Mouse (Mus musculus) embryonic facial prominence, embryonic 10.5 days (tissue): ENCODE data around the gene Elobl. TPM values are rescaled to one million over a fixed set of nuclear protein-coding genes. Genes with fewer than 3 reads are reported as not detected.

Experiments
- DNase-seq: peaks from one replicate; pipeline ENCODE4 v3.0.0-alpha.2; 2017; ENCODE audit warnings: low spot score
- H3K27ac ChIP-seq: fragments of 300-500 bp; sonication (generic); replicated peaks from 2 replicates; pipeline ENCODE4 v1.5.1; 2016; ENCODE audit warnings: mild to moderate bottlenecking
- H3K27me3 ChIP-seq: fragments of 300-500 bp; sonication (generic); replicated peaks from 2 replicates; pipeline ENCODE4 v1.6.1; 2016; ENCODE audit warnings: low read depth, mild to moderate bottlenecking; ENCODE audit not compliant: poor library complexity, severe bottlenecking
- H3K36me3 ChIP-seq: fragments of 300-500 bp; sonication (generic); replicated peaks from 2 replicates; pipeline ENCODE4 v1.6.1; 2016; ENCODE audit warnings: mild to moderate bottlenecking, moderate library complexity
- H3K4me1 ChIP-seq: fragments of 300-500 bp; sonication (generic); 2 replicates; pipeline ENCODE4 v1.6.1; 2016
- H3K4me3 ChIP-seq: fragments of 300-500 bp; sonication (generic); 2 replicates; pipeline ENCODE4 v1.5.1; 2016; ENCODE audit warnings: mild to moderate bottlenecking, moderate library complexity
- H3K9me3 ChIP-seq: fragments of 300-500 bp; sonication (generic); 2 replicates; pipeline ENCODE4 v1.6.1; 2016; ENCODE audit warnings: mild to moderate bottlenecking
- WGBS: fragments of 180-500 bp; shearing (Covaris S2); methylation state at CpG from one replicate; pipeline ENCODE4 v1.1.7; 2016; 5-methylcytosine and 5-hydroxymethylcytosine counted together
- polyA plus RNA-seq: library from polyadenylated mRNA; unstranded; fragments of >200 nt; fragmentation: Nextera tagmentation; extraction: Ambion mirVana; gene quantifications from 2 replicates; pipeline ENCODE4 v1.2.1, GENCODE M21; 2016

The Elobl gene
- polyA plus RNA-seq, 1 experiment from 2014 or later: not detected

DNA sequence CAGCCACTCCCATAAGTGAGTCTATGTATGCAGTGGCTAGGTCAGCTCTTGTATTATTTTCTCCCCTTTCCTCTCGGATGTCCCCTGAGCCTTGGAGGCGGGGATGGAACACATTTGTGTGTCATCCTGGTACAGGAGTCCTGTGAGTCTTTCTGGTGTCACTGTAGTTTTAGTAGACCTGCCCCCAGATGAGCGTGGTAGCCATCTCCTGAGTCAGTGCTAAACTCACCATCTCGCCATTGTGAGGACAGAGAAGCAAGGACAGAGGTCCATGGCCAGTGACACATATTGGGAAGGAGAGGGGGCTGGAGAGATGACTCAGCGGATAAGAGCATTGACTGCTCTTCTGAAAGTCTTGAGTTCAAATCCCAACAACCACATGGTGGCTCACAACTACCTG lies 10.5 kb upstream of the Elobl start:
- WGBS: 93% methylated on average over 5 of the region's 5 CpGs

GRCm38 (mm10) chr11:88976320-88976719 lies 9.6 kb upstream of the Elobl start:
- 94% methylated on average over 2 of the region's 2 CpGs for WGBS
- Histone ChIP-seq H3K9me3 (no peaks in the 10 kb centered on the region), H3K36me3 (peaks cover 30% of the 10 kb centered on the region), H3K4me1 (peaks cover 16% of the 10 kb centered on the region), H3K4me3 (no peak overlapping the region), H3K27me3 (no peaks in the 10 kb centered on the region), H3K27ac (no peak overlapping the region)
- DNase-seq: no peak

More for the DNA sequence above, 10.5 kb upstream of the Elobl start:
- Histone ChIP-seq H3K4me3 (no peak overlapping the region), H3K27me3 (no peaks in the 10 kb centered on the region), H3K4me1 (peaks cover 16% of the 10 kb centered on the region), H3K27ac (no peak overlapping the region), H3K36me3 (peaks cover 39% of the 10 kb centered on the region), H3K9me3 (no peaks in the 10 kb centered on the region)
- DNase-seq: no peak

DNA sequence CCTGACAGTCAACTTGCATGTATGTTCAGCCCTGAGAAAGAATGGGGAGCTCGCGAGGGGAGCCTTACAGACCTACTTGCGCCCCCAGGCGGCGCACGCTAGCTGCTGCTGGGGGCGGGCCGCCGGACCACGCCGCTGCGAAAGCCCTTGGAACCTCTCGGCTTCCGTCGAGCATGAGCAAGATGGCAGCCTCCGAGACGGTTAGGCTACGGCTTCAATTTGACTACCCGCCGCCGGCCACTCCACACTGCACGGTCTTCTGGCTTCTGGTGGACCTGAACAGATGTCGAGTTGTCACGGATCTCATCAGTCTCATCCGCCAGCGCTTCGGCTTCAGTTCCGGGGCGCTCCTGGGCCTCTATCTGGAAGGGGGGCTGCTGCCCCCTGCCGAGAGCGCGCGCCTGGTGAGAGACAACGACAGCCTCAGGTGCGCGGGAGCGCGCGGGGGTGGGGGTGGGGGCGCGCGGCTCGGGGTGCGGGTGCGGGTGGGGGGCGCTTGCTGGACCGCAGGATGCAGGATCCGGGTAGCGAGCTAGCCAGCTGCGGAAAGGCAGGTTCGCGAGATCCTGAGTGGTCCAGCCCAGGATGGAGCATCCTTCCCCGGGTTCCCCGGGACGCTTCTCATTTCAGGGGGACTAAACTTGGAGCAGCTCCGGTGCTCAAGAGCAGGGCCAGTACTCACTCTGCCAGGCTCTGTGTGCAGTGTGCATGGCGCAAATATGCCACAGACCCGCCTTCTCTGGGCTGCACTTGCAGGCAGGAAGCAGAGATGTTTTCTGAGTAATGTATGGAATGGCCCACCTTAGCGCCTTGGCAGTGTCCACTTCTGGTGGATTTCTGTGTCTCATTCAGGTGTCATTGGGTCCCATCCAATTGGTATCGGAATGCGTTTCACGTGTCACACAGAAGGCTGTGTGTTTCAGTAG lies 7.3 kb upstream of the Elobl start:
- Histone ChIP-seq H3K27ac (peak overlapping the region; percentile 94), H3K9me3 (no peaks in the 10 kb centered on the region), H3K36me3 (peaks cover 21% of the 10 kb centered on the region), H3K27me3 (no peaks in the 10 kb centered on the region), H3K4me3 (peak overlapping the region; percentile 81), H3K4me1 (peaks cover 16% of the 10 kb centered on the region)
- 2% methylated on average over 62 of the region's 62 CpGs for WGBS
- DNase-seq: peak; percentile 95

GRCm38 (mm10) chr11:88970202-88970732 lies 3.5 kb upstream of the Elobl start, which contains the start of gene Coil:
TSS of gene Coil (plus strand) at chr11:88970252.
- Histone ChIP-seq H3K27ac (no peak within 1 kb of the TSS), H3K4me1 (peaks cover 10% of the 10 kb centered on the region), H3K9me3 (no peaks in the 10 kb centered on the region), H3K27me3 (no peaks in the 10 kb centered on the region), H3K4me3 (no peak within 1 kb of the TSS), H3K36me3 (no peaks in the 10 kb centered on the region)
- WGBS: 34% methylated on average over 2 of the region's 2 CpGs
- DNase-seq: peak; percentile 14

DNA sequence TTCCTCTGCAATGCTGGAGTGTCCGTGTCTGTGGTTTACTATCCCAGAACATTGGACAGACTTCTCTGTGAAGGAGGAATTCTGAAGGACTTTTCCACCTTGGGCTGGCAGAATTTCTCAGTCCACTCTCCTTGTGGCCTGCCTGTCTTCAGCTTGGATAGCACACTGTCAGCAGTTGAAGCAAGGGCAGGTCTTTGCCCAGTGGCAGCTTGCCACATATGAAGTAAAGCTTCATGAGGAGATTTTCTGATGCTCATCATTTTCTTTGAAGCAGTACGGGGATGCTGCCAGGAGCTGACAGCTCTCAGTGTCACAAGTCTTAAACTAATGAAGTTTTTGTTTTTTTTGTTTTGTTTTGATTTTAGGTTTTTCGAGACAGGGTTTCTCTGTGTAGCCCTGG lies 7.9 kb downstream of the Elobl start:
- Histone ChIP-seq H3K27me3 (no peaks in the 10 kb centered on the region), H3K9me3 (no peaks in the 10 kb centered on the region), H3K36me3 (no peaks in the 10 kb centered on the region), H3K4me3 (no peak overlapping the region), H3K27ac (no peak overlapping the region), H3K4me1 (peaks cover 15% of the 10 kb centered on the region)
- WGBS: 81% methylated on average over 3 of the region's 3 CpGs
- DNase-seq: no peak

DNA sequence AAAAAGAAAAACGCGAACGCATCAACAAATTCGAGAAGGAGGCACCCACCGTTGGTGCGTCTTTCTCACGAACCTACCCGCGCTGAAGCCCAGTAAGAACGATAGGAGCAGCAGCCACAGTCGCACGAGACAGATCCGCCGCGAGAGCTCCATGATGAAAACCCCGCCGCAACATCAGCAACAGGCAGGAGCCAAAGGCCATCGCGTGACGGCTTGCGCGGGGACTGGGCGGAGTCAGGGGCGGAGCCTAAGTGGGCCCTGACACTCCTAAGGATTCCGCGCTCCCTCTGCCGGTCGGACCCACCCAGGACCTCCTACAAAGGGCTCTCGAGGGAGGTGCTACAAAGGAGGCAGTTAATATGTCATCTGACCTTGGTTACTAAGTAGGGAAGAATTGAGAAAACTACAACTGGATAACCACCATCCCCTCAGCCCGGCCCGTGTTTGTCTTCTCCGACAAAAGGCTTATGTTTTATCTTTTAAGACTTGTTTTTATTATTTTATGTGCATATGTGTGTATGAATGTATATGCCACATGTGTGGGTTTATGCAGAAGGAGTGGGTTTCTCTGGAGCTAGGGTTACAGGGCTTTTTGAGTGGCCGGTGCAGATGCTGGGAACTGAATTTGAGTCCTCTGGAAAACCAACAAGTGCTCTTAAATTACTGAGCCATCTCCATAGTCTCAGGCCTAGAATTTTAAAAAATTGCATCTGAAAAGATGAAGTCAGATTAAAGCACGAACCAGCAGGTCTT lies 11.3 kb downstream of the Elobl start, which contains the start of gene Scpep1:
Gene Scpep1 (minus strand): TSS at position 249 of the 753 bp plus-strand sequence.
- H3K27ac ChIP-seq: peak within 1 kb of the TSS; percentile 88

GRCm38 (mm10) chr11:88954803-88955202 lies 11.9 kb downstream of the Elobl start:
- Histone ChIP-seq H3K4me3 (peak overlapping the region; percentile 67), H3K36me3 (peaks cover 31% of the 10 kb centered on the region), H3K4me1 (peaks cover 26% of the 10 kb centered on the region), H3K27ac (peak overlapping the region; percentile 88), H3K27me3 (no peaks in the 10 kb centered on the region), H3K9me3 (no peaks in the 10 kb centered on the region)
- under 1% methylated on average over 4 of the region's 4 CpGs for WGBS
- peak; percentile 37 for DNase-seq

More for the DNA sequence above, 11.3 kb downstream of the Elobl start, which contains the start of gene Scpep1:
- Histone ChIP-seq H3K27me3 (no peaks in the 10 kb centered on the region), H3K4me1 (peaks cover 23% of the 10 kb centered on the region), H3K36me3 (peaks cover 25% of the 10 kb centered on the region), H3K9me3 (no peaks in the 10 kb centered on the region), H3K4me3 (peak within 1 kb of the TSS; percentile 67)
- 5% methylated on average over 34 of the region's 34 CpGs for WGBS
- peak; percentile 96 for DNase-seq

GRCm38 (mm10) chr11:88953582-88953981 lies 13.1 kb downstream of the Elobl start:
- Histone ChIP-seq H3K27me3 (no peaks in the 10 kb centered on the region), H3K4me3 (no peak overlapping the region; the same call in 1 of the 2 replicates), H3K36me3 (peaks cover 40% of the 10 kb centered on the region), H3K9me3 (no peaks in the 10 kb centered on the region), H3K27ac (no peak overlapping the region), H3K4me1 (peaks cover 26% of the 10 kb centered on the region)
- 95% methylated on average over 3 of the region's 3 CpGs for WGBS
- DNase-seq: no peak

DNA sequence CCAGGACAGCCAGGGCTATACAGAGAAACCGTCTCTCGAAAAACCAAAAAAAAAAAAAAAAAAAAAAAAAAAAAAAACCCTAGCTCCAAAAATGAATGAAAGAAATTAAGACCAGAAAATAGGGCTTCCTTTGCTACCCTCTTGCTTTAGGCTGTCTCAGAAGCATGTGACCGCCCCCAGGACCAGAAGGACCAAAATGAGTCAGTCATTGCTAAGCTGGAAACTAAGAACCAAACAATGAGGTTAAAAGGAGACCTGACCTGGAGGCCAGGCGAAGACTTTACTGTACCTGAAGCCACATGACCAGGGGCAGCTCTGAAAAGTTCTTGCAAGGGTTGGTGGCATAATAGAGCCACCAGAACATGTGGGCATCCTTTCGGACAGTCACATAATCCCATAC lies 14.6 kb downstream of the Elobl start:
- peaks cover 44% of the 10 kb centered on the region for H3K36me3 ChIP-seq
- WGBS: 89% methylated on average over 5 of the region's 5 CpGs
- H3K4me1 ChIP-seq: peaks cover 26% of the 10 kb centered on the region
- H3K9me3 ChIP-seq: no peaks in the 10 kb centered on the region
- H3K4me3 ChIP-seq: no peak overlapping the region
- no peak overlapping the region for H3K27ac ChIP-seq
- H3K27me3 ChIP-seq: no peaks in the 10 kb centered on the region
- no peak for DNase-seq

DNA sequence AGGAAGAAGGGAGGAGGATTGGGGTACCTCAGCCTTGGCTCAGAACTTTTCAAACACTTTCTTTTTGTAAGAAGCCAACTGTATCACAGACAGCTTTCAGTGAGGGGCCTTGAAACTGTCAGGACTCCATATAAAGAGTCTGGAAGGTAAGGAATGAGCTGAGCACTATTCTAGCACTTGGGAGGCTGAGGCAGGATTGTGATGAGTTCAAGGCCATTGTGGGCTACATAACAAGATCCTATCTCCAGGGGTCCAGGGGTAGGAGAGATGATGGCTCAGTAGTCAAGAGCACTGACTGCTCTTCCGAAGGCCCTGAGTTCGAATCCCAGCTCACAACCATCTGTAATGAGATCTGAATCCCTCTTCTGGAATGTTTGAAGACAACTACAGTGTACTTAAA lies 15.2 kb downstream of the Elobl start:
- no peaks in the 10 kb centered on the region for H3K27me3 ChIP-seq
- H3K9me3 ChIP-seq: no peaks in the 10 kb centered on the region
- H3K27ac ChIP-seq: no peak overlapping the region
- DNase-seq: no peak
- H3K4me1 ChIP-seq: peaks cover 26% of the 10 kb centered on the region
- peaks cover 49% of the 10 kb centered on the region for H3K36me3 ChIP-seq
- WGBS: 84% methylated on average over 2 of the region's 2 CpGs
- H3K4me3 ChIP-seq: no peak overlapping the region

- H3K36me3 ChIP-seq: peaks cover 56% of the 10 kb centered on the region
- no peak overlapping the region for H3K4me3 ChIP-seq
- peaks cover 26% of the 10 kb centered on the region for H3K4me1 ChIP-seq
- H3K9me3 ChIP-seq: no peaks in the 10 kb centered on the region
- WGBS: 90% methylated on average over 13 of the region's 13 CpGs
- DNase-seq: no peak
- H3K27me3 ChIP-seq: no peaks in the 10 kb centered on the region
- 0 out of 2 replicates have a peak overlapping the region, but pooled peaks have one; percentile 30 for H3K27ac ChIP-seq
Observed at GRCm38 (mm10) chr11:88950640-88951250, 16.0 kb downstream of the Elobl start.
